Mouse (Mus musculus) lung, embryonic 14.5 days (tissue): ENCODE data around the gene Cep164. TPM values are rescaled to one million over a fixed set of nuclear protein-coding genes. Genes with fewer than 3 reads are reported as not detected.

Experiments
- ATAC-seq: fragments of 200-750 bp; cut with Nextera tagmentation; 2 replicates; pipeline ENCODE4 v1.8.0; 2017; ENCODE audit warnings: mild to moderate bottlenecking, moderate TSS enrichment, moderate library complexity; ENCODE audit not compliant: insufficient read depth
- DNase-seq: peaks from one replicate; pipeline ENCODE4 v3.0.0-alpha.2; 2015
- H3K27ac ChIP-seq: fragments of 300-500 bp; sonication (generic); 2 replicates; pipeline ENCODE4 v1.5.1; 2014; ENCODE audit warnings: low read depth, mild to moderate bottlenecking, moderate library complexity
- H3K27me3 ChIP-seq: fragments of 300-500 bp; sonication (generic); 2 replicates; pipeline ENCODE4 v1.6.1; 2014; ENCODE audit warnings: low read length, control low read depth; ENCODE audit not compliant: insufficient read depth
- H3K36me3 ChIP-seq: fragments of 300-500 bp; sonication (generic); 2 replicates; pipeline ENCODE4 v1.6.1; 2014; ENCODE audit warnings: control low read depth; ENCODE audit not compliant: insufficient read depth
- H3K4me1 ChIP-seq: fragments of 300-500 bp; sonication (generic); 2 replicates; pipeline ENCODE4 v1.6.1; 2014; ENCODE audit warnings: antibody characterized with exemption, control low read depth; ENCODE audit not compliant: insufficient read depth
- H3K4me2 ChIP-seq: fragments of 300-500 bp; sonication (generic); 2 replicates; pipeline ENCODE4 v1.6.1; 2014; ENCODE audit warnings: mild to moderate bottlenecking
- H3K4me3 ChIP-seq: fragments of 300-500 bp; sonication (generic); 2 replicates; pipeline ENCODE4 v1.5.1; 2014; ENCODE audit warnings: low read depth, low read length
- H3K9ac ChIP-seq: fragments of 300-500 bp; sonication (generic); 2 replicates; pipeline ENCODE4 v1.6.1; 2014
- H3K9me3 ChIP-seq: fragments of 300-500 bp; sonication (generic); 2 replicates; pipeline ENCODE4 v1.6.1; 2016; ENCODE audit warnings: low read depth, low read length, control low read depth
- CTCF ChIP-seq: IDR thresholded peaks from 2 replicates; pipeline ENCODE4 v1.5.1; 2016; ENCODE audit warnings: antibody characterized with exemption, low read depth
- WGBS: fragments of 180-500 bp; shearing (Covaris S2); extraction: QIAGEN DNeasy Blood & Tissue Kit; methylation state at CpG from one replicate; pipeline ENCODE4 v1.1.7; 2014; 5-methylcytosine and 5-hydroxymethylcytosine counted together
- polyA plus RNA-seq: library from polyadenylated mRNA; unstranded; fragments of >200 nt; fragmentation: Nextera tagmentation; extraction: Ambion mirVana; gene quantifications from 2 replicates; pipeline ENCODE4 v1.2.1, GENCODE M21; 2014

Cep164 gene
- polyA plus RNA-seq = 23.2 and 26.9 TPM in 2 replicates

GRCm38 (mm10) chr9:45828291-45828963 is at the start of gene Cep164:
TSS of gene Cep164 (minus strand) at chr9:45828691.
- H3K9me3 ChIP-seq = no peaks in the 10 kb centered on the region
- TF ChIP-seq CTCF = no peak
- ATAC-seq (peak; percentile 98), DNase-seq (peak; percentile 95)
- H3K4me2 ChIP-seq = peak within 1 kb of the TSS; percentile 85
- H3K4me3 ChIP-seq = peak within 1 kb of the TSS; percentile 79
- H3K9ac ChIP-seq = peak within 1 kb of the TSS; percentile 62
- under 1% methylated on average over 31 of the region's 31 CpGs for WGBS
- peak within 1 kb of the TSS; percentile 76 for H3K27ac ChIP-seq
- no peaks in the 10 kb centered on the region for H3K4me1 ChIP-seq
- no peaks in the 10 kb centered on the region for H3K27me3 ChIP-seq
- no peaks in the 10 kb centered on the region for H3K36me3 ChIP-seq

GRCm38 (mm10) chr9:45877928-45878327 is 49.4 kb upstream of the Cep164 start:
- Histone ChIP-seq H3K4me2 (no peak overlapping the region), H3K9me3 (no peaks in the 10 kb centered on the region), H3K9ac (no peak overlapping the region), H3K27me3 (no peaks in the 10 kb centered on the region), H3K36me3 (peaks cover 60% of the 10 kb centered on the region), H3K4me1 (no peaks in the 10 kb centered on the region), H3K27ac (no peak overlapping the region), H3K4me3 (no peak overlapping the region)
- DNase-seq (peak; percentile 83), ATAC-seq (no peak)
- peak; percentile 33; the same call in 1 of the 2 replicates for TF ChIP-seq CTCF
- WGBS = 64% methylated on average over 2 of the region's 2 CpGs

DNA sequence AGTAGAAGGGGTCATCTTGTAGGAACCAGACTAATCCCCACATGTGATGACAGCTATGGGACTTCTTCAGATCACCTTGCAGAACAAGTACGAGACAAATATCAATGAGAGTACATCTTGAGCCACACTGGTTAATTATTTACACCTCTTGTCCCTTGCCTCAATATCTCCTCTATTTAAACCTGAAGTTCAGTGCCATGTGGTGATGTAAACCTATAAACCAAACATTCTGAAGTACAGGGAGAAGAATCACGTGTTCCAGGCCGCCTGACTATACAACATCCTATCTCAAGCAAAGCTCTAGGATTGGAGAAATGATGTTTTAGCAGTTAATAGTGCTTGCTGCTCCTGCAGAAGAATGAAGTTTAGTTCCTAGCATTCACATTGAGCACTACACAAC is 41.8 kb upstream of the Cep164 start:
- H3K9ac ChIP-seq = no peak overlapping the region
- no peak overlapping the region for H3K27ac ChIP-seq
- peaks cover 85% of the 10 kb centered on the region for H3K36me3 ChIP-seq
- no peak for TF ChIP-seq CTCF
- H3K4me3 ChIP-seq = no peak overlapping the region
- DNase-seq = no peak
- no peaks in the 10 kb centered on the region for H3K9me3 ChIP-seq
- no peak for ATAC-seq
- no peaks in the 10 kb centered on the region for H3K4me1 ChIP-seq
- no peak overlapping the region for H3K4me2 ChIP-seq
- WGBS = 68% methylated on average over 3 of the region's 3 CpGs
- H3K27me3 ChIP-seq = no peaks in the 10 kb centered on the region

DNA sequence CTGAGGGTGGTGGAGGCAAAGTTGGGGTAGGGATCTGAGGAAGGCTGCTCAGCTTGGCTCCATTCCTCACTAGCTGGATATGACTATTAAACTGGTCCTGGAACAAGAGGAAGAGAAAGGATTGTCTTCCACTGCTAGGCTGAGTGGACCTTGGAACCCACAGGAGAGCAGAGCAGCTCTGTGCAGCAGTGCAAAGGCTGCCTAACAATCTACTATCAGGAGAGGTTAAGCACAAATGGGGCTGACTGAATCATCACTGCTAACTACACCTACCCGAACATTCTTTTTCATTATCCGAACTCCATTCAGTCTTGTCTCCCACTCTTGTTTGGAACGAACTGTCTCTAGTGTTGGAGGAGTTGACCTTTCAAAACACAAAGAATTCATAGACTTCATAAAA is 40.7 kb upstream of the Cep164 start:
- Histone ChIP-seq H3K27me3 (no peaks in the 10 kb centered on the region), H3K4me1 (no peaks in the 10 kb centered on the region), H3K9ac (no peak overlapping the region), H3K27ac (no peak overlapping the region), H3K36me3 (peaks cover 88% of the 10 kb centered on the region), H3K4me3 (no peak overlapping the region), H3K4me2 (no peak overlapping the region), H3K9me3 (no peaks in the 10 kb centered on the region)
- 98% methylated on average over 3 of the region's 3 CpGs for WGBS
- DNase-seq (no peak), ATAC-seq (no peak)
- TF ChIP-seq CTCF = no peak

DNA sequence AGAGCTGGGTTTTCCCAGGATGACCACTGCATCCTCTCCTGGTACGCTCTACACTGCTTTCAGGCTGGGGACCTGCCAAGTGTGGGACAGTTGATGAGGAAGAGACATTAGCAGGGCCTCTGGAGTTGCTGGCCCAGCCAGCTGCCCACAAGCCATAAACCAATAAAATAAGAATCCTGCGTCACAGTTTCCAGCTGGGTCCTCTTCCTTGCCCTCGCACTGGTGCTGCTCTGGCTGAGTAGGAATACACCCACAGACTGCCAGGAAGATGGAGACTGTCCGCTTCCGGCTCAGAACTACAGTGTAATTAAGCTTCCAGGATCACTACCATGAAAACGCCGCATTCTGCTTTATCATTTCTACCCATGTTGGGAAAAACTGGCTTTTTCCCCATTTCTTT is 33.3 kb upstream of the Cep164 start:
- H3K4me2 ChIP-seq = no peak overlapping the region
- H3K36me3 ChIP-seq = peaks cover 96% of the 10 kb centered on the region
- no peaks in the 10 kb centered on the region for H3K27me3 ChIP-seq
- TF ChIP-seq CTCF = no peak
- H3K4me1 ChIP-seq = no peaks in the 10 kb centered on the region
- WGBS = 89% methylated on average over 7 of the region's 7 CpGs
- no peak overlapping the region for H3K9ac ChIP-seq
- H3K9me3 ChIP-seq = no peaks in the 10 kb centered on the region
- H3K27ac ChIP-seq = no peak overlapping the region
- ATAC-seq = no peak
- no peak for DNase-seq
- no peak overlapping the region for H3K4me3 ChIP-seq

DNA sequence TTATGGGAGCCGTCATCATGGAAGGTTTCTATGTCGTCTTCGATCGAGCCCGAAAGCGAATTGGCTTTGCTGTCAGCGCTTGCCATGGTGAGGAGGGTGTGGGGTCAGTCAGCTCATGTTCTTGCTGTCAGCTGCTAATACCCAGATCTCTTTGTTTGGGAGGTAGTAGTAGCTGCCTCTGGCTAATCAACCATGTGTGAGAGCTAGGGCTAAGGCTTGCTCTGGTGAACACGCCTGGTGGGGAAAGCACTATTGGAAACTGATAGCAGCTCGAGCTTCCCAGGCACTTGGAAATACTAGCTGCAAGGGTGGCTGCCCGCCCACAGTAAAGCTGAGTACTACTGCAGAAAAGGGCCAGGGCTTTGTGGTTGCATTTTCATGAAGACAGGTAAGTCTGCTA is 30.9 kb upstream of the Cep164 start:
- Histone ChIP-seq H3K9ac (no peak overlapping the region), H3K27me3 (no peaks in the 10 kb centered on the region), H3K4me1 (no peaks in the 10 kb centered on the region), H3K4me2 (no peak overlapping the region), H3K36me3 (peaks cover 76% of the 10 kb centered on the region), H3K27ac (no peak overlapping the region), H3K4me3 (no peak overlapping the region), H3K9me3 (no peaks in the 10 kb centered on the region)
- WGBS = 95% methylated on average over 10 of the region's 10 CpGs
- no peak for TF ChIP-seq CTCF
- no peak for ATAC-seq
- DNase-seq = no peak

DNA sequence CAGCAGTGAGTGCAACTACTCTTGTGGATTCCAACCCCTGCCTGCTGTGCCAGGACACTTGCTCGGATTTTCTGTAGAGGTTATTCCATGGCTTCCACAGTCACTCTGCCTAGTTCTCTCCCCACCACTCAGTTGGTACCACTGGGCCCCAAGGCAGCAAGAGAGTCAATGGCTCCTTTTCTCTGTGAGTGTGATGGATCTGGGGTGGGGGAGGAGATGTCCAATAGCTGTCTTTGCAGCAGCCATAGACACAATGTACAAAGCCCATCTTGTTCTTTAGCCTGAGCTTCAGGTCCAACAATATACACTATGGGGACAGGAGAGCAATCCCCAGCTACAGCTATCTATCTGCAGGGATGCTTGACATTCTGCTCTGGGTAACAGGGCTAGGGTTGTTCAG is 25.6 kb upstream of the Cep164 start:
- no peak for DNase-seq
- H3K9ac ChIP-seq = no peak overlapping the region
- peaks cover 30% of the 10 kb centered on the region; the same call in 1 of the 2 replicates for H3K36me3 ChIP-seq
- no peak overlapping the region for H3K27ac ChIP-seq
- no peak for TF ChIP-seq CTCF
- no peaks in the 10 kb centered on the region for H3K27me3 ChIP-seq
- no peak overlapping the region for H3K4me2 ChIP-seq
- ATAC-seq = no peak
- 0 out of 2 replicates have a peak, but pooled peaks cover 1% of the 10 kb centered on the region for H3K4me1 ChIP-seq
- 91% methylated on average over 1 of the region's 1 CpGs for WGBS
- no peaks in the 10 kb centered on the region for H3K9me3 ChIP-seq
- H3K4me3 ChIP-seq = no peak overlapping the region
